Mouse (Mus musculus): ENCODE measurements around the gene Spns3. TPM values are rescaled to one million over a fixed set of nuclear protein-coding genes. Genes with fewer than 3 reads are reported as not detected.
A peak's percentile ranks its signal among the peaks of the same experiment; 100 is the strongest.

Gene Spns3
- total RNA-seq (2014; fragmentation: Nextera tagmentation) (9.2 and 14.0 TPM in 2 replicates), total RNA-seq (2017) (3.8 and 7.1 TPM in 2 replicates)

DNA sequence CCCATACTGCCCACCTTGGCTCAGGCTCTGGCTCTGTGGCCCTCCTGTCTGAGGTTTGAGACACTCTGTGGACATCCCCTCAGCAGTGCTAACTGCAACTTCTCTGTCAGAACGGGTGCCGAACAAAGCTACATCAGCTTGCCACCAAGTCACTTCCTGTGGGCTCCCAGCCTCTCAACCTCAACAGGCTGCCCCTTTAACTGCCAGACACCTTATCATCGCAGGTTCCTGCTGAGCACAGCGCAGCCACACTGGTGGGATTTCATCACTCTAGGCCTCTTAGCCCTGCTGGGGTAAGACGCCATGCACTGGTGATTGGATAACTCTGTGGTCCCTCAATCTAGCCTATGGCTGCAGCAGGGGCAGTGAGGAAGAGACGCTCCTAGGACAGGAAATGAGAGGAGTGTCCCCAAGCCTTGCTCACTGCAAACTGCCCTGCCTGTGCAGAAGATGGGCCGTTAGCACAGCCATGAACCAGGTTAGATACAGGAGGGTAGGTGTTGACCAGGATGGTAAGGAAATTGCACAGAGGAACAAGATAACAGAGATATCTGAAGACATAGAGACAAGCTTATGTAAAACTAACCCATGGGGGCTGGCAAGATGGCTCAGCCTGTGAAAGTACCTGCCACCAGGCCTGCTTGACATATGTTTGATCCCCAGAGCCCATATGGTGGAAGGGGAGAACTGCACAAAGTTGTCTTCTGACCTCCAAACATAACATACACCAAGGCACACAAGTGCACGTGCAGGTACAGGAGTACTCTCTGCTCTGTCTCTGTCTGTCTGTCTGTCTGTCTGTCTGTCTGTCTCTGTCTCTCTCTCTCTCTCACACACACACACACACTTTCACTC, at the start of gene Spns3:
TSS of gene Spns3 (minus strand) at position 373 of the 855 bp plus-strand sequence.
- ATAC-seq (replicated peaks; ENCODE audit: low FRiP score, low TSS enrichment, poor library complexity, severe bottlenecking): peak; percentile 76

DNA sequence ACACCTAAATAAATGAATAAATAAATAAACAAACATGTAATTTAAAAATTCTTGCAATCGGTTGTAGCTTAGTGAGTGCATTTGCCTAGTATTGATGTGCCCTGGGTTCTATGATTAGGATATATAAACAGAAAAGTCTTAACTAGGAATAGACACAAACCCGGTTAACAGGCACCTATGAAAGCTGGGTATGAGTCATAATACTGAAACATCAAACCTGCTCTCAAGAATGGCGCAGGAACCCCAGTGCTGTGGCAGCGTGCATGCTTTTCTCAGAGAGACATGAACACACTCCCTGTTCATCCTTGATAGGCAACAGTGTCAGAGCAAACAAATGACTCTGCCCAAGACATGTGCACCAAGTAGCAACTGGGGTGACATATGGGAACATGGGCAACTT, 47.5 kb upstream of the Spns3 start:
- no peak for ATAC-seq (replicated peaks; ENCODE audit: low FRiP score, low TSS enrichment, poor library complexity, severe bottlenecking)

DNA sequence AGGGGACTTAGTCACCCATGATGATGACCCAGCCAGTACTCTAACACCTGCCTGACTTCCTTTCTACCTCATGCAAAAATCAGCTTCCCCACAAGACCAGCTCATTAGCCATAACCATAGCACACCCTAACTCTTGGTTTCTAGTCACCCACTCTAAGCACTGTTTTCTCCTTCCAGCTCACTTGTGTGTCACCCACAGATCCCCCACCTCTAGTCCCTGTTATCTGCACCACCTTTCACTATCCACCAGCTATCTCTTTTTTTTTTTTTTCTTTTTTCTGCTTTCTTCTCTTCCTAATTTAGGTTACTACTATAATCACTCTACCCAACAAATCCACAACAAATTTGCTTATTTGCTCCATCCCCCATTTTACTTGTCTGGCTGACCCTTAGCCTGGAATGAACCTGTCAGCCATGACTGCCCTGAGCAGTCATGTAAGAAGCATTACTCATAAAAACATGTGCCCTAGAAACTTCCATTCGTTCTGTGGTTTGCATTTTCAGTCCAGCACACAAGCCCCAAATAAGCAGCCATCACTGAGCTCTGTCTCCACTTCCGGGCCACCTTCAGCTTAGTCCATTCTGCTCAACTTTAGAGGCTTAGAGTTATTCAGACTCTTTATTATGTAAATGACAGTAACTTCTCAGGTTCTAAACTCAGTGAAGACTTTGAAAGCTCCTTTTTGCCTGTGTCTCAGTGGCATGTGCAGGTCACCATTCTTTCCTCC, 44.9 kb upstream of the Spns3 start:
- no peak for ATAC-seq (replicated peaks; ENCODE audit: low FRiP score, low TSS enrichment, poor library complexity, severe bottlenecking)

DNA sequence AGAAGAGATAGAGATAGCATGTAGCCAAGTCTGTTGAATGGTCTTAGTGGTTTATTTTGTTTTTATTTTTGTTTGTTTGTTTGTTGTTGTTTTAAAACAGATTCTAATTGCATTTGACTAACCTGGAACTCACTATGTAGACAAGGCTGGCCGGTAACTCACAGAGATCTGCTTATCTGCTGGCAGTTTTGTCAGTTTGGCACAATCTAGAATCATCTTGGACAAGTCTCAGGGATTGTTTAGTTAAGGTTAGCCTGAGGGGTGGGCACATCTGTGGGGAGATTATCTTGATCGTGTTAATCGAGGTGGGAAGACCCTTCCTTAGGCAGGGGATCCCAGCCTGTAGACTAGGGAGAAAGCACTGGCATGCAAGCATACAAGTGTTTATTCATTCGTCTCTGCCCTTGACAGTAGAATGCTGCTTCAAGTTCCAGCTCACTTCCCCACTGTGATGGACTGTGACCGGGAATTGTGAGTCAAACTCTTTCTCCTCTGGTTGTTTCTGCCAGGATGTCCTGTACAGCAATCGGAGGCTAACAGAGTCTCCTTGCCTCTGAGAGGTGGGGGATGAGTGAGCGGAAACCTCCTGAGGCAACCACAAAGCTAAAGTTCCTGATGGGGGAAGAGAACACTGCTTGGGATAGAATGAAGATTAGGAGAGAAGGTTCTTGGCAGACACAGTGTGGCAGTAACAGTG, 37.4 kb upstream of the Spns3 start:
- peak; percentile 20; the same call in 1 of the 2 replicates for ATAC-seq (replicated peaks; ENCODE audit: low FRiP score, low TSS enrichment, poor library complexity, severe bottlenecking)

DNA sequence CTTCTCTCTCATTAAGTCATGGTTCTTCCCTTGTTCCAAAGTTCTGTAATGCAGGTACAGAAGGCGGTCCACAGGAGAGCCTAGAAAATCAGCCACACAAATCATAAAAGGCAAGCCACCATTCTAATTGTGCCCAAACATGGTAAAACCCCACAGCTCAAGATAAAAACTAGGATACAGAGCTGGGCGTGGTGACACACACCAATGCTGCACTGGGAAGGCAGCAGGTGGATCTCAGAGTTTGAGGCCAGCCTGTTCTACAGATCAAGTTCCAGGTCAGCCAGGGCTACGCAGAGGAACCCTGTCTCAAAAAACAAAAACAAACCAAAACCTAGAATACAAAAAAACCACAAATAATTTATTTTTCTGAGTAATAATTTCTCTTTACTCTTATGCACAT, 36.3 kb upstream of the Spns3 start:
- 0 out of 2 replicates have a peak, but pooled peaks have one; percentile 65 for ATAC-seq (replicated peaks; ENCODE audit: low FRiP score, low TSS enrichment, poor library complexity, severe bottlenecking)

DNA sequence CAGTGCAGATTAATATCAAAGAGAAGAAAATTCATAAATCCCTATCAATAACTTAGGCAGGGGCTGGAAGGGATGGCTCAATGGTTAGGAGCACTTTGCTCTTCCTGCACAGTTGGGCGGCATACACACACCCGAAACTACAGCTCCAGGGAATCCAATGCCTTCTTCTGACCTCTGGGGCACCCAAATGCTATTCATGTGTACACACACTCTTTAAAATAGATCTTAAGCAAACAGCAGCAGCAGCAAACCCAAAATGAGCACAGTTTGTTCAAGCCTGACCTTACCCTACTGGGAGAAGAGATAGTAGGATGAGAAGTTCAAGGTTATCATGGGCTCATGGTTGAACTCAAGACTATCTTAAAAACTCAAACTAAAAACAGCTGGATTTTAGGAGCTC, 32.8 kb upstream of the Spns3 start:
- no peak for ATAC-seq (replicated peaks; ENCODE audit: low FRiP score, low TSS enrichment, poor library complexity, severe bottlenecking)

DNA sequence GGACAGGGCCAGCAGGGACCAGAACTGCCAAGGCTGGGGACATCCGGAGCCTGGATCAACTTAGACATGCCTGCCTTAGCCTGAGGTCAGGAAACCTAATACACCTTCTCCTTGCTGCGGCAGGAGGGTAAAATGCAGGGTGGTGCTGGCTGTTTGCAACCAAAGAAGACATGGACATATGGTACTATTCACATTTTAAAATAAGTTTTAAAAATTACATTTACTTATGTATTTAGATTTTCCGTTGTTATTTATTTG, 32.1 kb upstream of the Spns3 start:
- no peak for ATAC-seq (replicated peaks; ENCODE audit: low FRiP score, low TSS enrichment, poor library complexity, severe bottlenecking)

DNA sequence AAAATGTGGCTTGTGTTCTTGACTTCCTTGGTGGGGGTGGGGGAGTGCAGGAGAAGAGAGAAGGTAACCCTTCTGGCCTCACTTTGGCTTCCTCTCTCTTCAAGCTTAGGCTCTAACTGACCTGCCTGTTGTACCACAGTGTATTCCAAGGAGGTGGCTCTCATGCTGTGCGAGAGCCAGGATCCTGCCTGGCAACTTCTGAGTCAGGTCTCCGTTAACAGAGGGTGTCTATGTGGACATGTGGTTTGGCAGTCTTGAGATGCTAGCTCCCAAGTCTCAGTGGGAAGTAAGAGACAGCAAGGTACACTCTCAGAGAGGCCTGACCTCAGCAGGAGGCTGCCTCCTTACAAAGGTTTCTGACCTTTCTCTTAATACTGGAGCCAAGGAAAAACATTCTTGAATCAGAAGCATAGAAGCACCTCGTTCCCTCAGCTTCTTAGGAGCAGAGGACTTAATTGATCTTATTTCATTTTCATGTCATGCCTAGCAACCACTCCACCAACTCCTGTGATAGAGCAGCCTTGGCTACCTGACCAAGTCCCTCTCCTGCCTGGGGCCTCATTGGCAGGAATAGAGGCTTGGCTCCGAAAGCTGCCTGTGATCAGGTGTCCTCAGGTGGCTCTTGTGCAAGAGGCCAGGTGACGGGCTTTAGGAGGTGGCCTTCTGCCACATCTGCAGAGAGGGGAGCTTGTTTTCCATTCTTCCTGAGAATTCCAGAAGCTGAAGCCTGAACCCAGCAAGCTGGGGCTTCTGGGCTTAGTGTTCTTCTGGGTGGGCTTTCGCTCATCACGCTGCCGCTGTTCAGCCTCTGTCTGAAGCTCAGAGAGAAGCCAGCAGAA, 31.5 kb upstream of the Spns3 start:
- ATAC-seq (replicated peaks; ENCODE audit: low FRiP score, low TSS enrichment, poor library complexity, severe bottlenecking): no peak

DNA sequence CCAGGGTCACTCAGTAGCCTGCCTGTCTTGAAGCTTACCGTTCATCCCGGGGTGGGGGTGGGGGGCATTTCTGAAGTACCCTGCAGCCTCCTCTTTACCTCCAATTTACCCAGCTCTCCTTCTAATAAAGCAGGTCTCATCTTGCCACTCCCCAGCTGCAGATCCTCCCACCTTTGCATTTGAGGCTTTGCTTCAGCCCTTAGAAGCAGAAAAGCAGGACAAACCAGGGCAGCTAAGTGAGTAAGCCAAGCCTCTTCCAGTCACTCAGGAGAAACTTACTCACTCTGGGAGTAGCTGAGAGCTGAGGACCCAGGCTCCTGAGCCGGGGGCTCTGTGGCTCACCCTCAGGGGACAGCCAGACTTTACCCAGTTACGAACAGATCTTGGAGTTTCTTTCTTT, 28.2 kb upstream of the Spns3 start:
- ATAC-seq (replicated peaks; ENCODE audit: low FRiP score, low TSS enrichment, poor library complexity, severe bottlenecking): no peak

DNA sequence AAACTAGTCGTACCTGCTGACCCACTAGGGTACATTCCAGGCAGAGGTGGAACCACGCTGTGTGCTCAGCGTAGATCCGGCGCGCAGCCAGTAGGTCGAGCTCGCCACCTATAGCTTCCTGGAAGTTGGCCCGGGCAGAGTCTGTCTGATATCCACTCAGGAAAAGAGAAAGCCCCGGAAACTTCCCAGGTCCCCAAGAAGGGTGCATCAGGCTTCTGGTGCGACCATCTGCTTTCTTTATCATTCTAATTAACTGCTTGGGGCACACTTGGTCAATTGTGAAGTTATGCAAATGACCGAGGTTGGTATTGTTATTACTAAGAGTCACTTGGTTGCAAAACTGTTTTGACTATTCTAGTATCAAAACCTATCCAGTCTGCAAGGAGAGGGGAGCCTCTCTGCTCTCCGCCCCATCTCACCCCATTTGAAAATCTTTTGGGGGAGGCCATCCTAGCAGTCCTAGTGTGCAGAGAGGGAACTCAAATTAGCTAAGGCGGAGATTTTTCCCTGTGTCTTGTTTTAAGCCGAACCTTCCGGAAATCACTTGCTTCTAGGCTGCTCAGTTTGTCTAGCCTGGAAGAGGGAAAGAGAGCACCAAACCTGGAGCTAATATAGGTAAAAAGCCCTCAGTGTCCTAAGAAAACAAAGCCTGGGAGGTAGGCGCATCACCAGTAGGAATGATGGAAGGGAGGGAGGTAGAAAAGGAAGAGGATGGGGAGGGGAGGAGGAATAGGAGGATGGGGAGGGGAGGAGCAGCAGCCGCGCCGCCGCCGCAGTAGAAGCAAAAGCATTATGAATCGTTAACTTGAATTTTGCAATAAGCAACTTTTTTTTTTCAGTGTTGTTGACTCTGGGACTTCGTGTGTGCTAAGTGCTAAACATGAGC, 26.4 kb upstream of the Spns3 start:
- ATAC-seq (replicated peaks; ENCODE audit: low FRiP score, low TSS enrichment, poor library complexity, severe bottlenecking): peak; percentile 39

DNA sequence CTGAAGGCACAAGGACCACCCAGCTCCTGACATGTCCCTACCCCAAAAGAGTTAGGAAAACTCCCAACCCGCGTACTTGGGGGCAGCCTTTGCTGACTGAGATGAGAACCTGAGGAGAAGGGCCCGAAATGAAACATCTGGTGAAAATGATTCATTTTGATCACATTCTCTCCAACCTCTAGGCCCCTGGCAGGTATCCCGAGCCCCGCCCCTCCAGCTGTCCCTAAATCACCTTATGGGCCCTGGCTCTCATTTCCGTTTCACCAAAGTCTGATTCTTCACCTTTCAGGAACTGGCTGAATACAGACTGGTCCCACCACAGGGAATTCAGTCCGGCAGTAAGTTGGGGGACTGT, 25.8 kb upstream of the Spns3 start:
- ATAC-seq (replicated peaks; ENCODE audit: low FRiP score, low TSS enrichment, poor library complexity, severe bottlenecking): no peak

DNA sequence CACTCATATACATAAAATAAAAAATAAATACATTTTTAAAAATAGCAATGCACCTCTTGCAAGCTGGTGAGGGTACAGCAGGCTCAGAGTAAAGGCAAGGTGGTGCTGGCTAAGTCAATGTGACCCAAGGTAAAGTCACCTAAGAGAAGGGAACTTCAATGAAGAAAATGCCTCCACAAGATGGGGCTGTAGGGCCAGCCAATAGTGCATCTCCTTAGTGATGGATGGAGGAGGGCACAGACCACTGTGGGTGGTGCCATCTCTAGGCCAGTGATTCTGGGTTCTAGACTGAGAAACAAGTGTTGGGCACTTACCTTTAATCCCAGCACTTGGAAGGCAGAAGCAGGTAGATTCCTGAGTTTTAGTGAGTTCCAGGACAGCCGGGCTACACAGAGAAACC, 23.5 kb upstream of the Spns3 start:
- peak; percentile 53; the same call in 1 of the 2 replicates for ATAC-seq (replicated peaks; ENCODE audit: low FRiP score, low TSS enrichment, poor library complexity, severe bottlenecking)

DNA sequence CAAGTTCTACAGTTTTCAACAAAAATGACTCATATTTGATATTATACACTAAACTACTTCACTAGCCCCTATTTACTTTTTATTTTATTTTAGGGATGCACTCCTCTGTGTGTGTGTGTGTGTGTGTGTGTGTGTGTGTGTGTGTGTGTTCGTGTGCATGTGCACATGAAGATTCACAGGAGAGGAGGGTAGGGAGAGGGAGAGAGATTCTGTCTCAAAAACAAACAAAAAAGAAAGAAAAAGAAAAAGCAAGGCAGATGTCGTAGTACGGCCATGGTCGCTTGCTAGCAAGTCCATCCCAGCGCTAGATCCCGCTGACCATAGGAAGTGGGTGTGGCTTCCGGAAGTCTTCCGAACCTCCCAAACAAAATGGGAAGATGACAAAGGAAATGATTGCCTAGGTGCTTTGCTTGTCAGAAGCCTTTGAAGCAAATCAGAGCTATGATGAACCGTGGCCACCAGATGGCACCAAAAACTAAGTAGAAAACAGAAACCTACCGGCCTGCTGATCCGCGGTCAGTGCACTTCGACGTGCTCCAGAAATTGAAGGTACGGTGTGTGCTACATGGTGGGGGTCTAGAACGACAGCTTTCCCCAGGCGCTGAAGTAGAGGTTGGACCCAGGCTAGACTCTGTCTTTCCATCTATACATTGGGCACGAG, 20.1 kb upstream of the Spns3 start:
- peak; percentile 85 for ATAC-seq (replicated peaks; ENCODE audit: low FRiP score, low TSS enrichment, poor library complexity, severe bottlenecking)

DNA sequence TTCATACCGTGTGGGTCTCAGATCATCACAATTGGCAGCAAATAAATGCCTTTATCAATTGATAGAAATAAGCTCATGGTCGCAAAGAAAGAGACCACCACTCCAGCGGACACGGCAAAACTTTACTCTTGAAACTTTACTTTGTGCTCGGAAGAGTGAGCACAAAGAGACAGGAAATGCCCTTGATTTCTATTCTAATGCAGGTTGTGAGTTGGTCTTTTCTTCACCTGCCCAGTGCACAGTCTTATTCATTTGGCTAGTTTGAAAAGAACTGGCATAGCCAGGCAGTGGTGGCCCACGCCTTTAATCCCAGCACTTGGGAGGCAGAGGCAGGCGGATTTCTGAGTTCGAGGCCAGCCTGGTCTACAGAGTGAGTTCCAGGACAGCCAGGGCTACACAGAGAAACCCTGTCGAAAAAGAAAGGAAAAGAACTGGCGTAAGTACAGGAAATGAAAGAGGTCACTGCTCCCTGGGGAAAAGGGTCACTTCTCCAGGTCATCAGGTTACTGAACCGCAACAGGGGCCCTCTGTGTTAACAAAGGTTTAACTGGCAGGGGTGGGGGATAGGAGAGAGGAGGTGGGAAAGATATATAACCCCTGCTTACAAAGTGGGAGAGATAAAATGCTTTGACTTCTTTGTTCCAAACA, 19.5 kb upstream of the Spns3 start:
- ATAC-seq (replicated peaks; ENCODE audit: low FRiP score, low TSS enrichment, poor library complexity, severe bottlenecking): no peak

DNA sequence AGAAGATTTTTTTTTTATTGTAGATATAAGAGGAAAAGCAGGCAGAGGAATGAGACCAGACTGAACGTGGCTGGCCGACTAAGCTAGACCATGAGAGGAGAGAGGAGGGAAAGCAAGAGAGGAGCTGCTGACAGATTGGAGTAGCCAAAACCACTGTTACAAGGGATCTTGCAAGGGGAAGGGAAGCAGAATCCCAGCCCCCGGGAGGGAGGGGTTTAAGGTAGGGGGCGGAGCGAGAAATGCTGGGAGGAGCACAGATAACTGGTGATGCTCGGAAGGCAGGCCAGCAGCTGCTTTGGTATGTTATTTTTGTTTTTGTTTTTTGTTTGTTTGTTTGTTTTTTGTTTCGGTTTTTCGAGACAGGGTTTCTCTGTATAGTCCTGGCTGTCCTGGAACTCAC, 18.7 kb upstream of the Spns3 start:
- peak; percentile 55; the same call in 1 of the 2 replicates for ATAC-seq (replicated peaks; ENCODE audit: low FRiP score, low TSS enrichment, poor library complexity, severe bottlenecking)

DNA sequence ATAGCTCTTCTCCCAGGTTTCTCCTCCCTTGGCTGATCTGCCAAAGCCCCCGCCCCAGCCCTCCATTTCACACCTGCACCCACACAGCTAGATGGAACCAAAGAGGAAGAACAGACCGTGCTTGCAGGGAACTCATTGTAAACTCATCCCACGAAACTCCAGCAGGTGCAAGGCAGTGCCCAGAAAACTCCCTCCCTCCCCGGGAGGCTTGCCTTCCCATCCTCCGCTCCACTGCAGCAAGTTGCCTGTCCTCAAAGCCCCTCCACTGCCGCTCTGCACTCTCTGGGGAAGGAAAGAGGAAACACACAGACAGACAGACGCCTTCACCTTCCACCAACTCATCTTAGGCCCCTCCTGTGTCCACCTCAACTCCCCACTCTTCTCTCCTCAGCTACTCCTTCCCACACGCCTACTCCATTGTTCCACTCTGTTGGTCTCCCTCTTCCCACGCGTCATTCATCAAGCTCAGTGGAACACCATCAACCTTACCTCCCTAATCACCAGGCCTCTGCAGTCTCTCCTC, 16.6 kb upstream of the Spns3 start:
- no peak for ATAC-seq (replicated peaks; ENCODE audit: low FRiP score, low TSS enrichment, poor library complexity, severe bottlenecking)

DNA sequence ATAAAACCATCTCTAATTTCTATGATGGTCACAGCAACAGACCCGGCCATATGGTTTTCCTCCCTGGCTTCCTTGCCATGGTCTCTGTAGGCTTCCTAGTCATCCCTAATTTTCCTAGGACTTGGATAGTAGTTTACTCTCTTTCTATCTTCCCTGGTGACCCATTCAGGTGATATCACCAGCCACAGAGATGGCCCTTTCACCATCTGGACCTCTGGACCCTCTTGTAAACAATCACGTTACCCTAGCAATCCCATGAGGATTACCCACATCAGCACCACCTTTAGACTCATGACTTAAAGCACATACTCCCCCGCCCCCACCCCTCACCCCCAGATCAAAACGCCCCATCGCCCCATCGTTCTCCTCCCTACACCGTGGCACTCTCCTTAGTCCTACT, 16.0 kb upstream of the Spns3 start:
- no peak for ATAC-seq (replicated peaks; ENCODE audit: low FRiP score, low TSS enrichment, poor library complexity, severe bottlenecking)
